Mouse (Mus musculus) limb, embryonic 13.5 days (tissue): ENCODE data around the gene Gm1979. TPM values are rescaled to one million over a fixed set of nuclear protein-coding genes. Genes with fewer than 3 reads are reported as not detected.

Experiments
- polyA plus RNA-seq: library from polyadenylated mRNA; unstranded; fragments of >200 nt; fragmentation: Nextera tagmentation; extraction: Ambion mirVana; gene quantifications from 2 replicates; pipeline ENCODE4 v1.2.1, GENCODE M21; 2015

Gene Gm1979
- polyA plus RNA-seq, 1 experiment from 2014 or later, result not detected

Other genes starting within 250 kb of the Gm1979 start
- gene Actr3b, start 244.8 kb downstream of the Gm1979 start, polyA plus RNA-seq, result 3.0 and 3.3 TPM in 2 replicates
- gene Gm21663, start 62.4 kb downstream of the Gm1979 start, polyA plus RNA-seq, result 0.10 TPM in 1 of 2 replicates, not detected in the other
- 0.10 TPM in 1 of 2 replicates, not detected in the other for gene Gm21671, start 50.4 kb downstream of the Gm1979 start, polyA plus RNA-seq
- gene Gm21680, start 32.1 kb downstream of the Gm1979 start, polyA plus RNA-seq, result 0.15 TPM in 1 of 2 replicates, not detected in the other
- 0.11 TPM in 1 of 2 replicates, not detected in the other for gene Gm21698, start 16.1 kb downstream of the Gm1979 start, polyA plus RNA-seq
- not detected in 2 replicates for gene Gm5862, start 18.1 kb upstream of the Gm1979 start, polyA plus RNA-seq
- 0.08 TPM in 1 of 2 replicates, not detected in the other for gene Speer4a, start 34.8 kb upstream of the Gm1979 start, polyA plus RNA-seq
- gene Gm7347, start 53.8 kb upstream of the Gm1979 start, polyA plus RNA-seq, result not detected in 2 replicates
- not detected in 2 replicates for gene Gm10471, start 84.5 kb upstream of the Gm1979 start, polyA plus RNA-seq
- not detected in 2 replicates for gene 5031410I06Rik, start 100.6 kb upstream of the Gm1979 start, polyA plus RNA-seq
- gene Gm10220, start 116.6 kb upstream of the Gm1979 start, polyA plus RNA-seq, result 0.06 TPM in 1 of 2 replicates, not detected in the other